Mouse (Mus musculus) lung, postnatal 0 days (tissue): ENCODE data around the gene Gm11444.

Experiments used
- CTCF ChIP-seq: IDR thresholded peaks from 2 replicates; pipeline ENCODE4 v1.5.1; 2016; ENCODE audit warnings: antibody characterized with exemption, mild to moderate bottlenecking
- EP300 ChIP-seq: IDR thresholded peaks from 2 replicates; pipeline ENCODE4 v1.6.1; 2016; ENCODE audit warnings: antibody characterized with exemption, mild to moderate bottlenecking, control low read depth

DNA sequence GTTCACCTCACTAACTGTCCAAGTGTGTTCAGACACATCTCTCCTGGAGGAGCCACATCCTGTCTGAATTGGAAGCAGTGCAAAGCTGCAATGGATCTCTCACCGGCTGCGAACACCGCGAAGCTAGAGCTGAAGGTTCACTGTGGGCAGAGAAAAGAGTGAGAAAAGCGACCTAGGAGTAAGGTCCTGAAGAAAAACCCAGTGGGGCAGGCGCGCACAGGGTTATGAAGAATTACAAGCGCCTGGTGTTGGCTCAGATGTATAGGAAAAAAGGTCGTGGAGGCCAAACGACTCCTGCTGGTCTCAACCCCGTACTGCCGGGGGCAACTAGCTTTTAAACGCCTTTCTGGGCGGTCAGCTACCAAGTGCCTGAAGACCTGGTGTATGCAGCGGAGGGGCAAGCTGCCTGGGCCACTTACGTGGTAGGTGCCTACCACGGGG, 19.2 kb downstream of the Gm11444 start:
- no peak for TF ChIP-seq EP300
- peak; percentile 67 for TF ChIP-seq CTCF
